Mouse (Mus musculus): Measurements from ENCODE around the gene Ctsf.

DNA sequence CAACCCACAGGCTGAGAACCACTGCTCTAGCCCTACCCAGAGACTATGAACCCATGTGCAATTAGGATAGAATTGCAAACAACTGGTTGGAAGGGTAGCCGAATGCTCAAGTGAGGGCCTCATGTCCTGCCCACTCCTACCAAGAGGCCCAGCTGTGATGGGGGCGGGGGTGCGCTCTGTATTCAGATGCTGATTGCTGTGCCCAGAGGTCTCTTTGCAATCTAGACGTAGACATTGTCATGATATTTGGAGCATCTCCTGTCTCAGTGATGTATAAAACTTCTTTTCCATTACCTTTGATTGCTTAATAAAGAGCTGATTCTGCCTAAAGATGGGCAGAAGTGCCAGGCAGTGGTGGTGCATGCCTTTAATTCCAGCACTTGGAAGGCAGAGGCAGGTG, 5.1 kb upstream of the Ctsf start:
- TF ChIP-seq CTCF (IDR thresholded peaks at IDR 0.05; ENCODE audit: insufficient read depth, low read length) (no peak), POLR2A (IDR thresholded peaks at IDR 0.05; ENCODE audit: borderline replicate concordance, extremely low read depth, low read depth, low read length) (no peak)
